Mouse (Mus musculus) Patski (cell line): ENCODE measurements at regions not wholly inside any gene's neighbourhood (a gene's known extent, or its start where the extent isn't known, plus 50 kb on each side); places are given as distances from the start of the nearest gene placed in this dataset.

ENCODE experiments used
- ATAC-seq: fragments of 100-300 bp; one replicate; pipeline ENCODE4 v1.8.0; 2021
- CTCF ChIA-PET: fragments of 350-600 bp; sonication (Branson Sonifier 250); formaldehyde crosslinking; loops from one replicate; lab custom pipeline; 2022; ENCODE audit warnings: inconsistent platforms; lab: Charles Lee
- POLR2A ChIA-PET: fragments of 350-600 bp; sonication (Branson Sonifier 250); formaldehyde crosslinking; loops from one replicate; lab custom pipeline; 2022; ENCODE audit warnings: antibody characterized with exemption, inconsistent platforms; lab: Charles Lee
- DNase-seq: peaks from one replicate; pipeline ENCODE4 v3.0.0-alpha.2; 2011; ENCODE audit warnings: low read depth, low spot score
- H3K27me3 ChIP-seq: fragments of 371-371 bp; one replicate; pipeline ENCODE4 v1.5.1; 2021
- CTCF ChIP-seq: fragments of 100-300 bp; IDR thresholded peaks from one replicate; pipeline ENCODE4 v1.5.1; 2021
- in situ Hi-C: fragments of 300-500 bp; cut with MboI; formaldehyde crosslinking; loops from 3 replicates; pipeline ENCODE4 v1.11.1; 2018; ENCODE audit warnings: low pct_unique_long_range_greater_than_20kb, mixed read lengths

GRCm38 (mm10) chr4:106859476-106859875 lies 51.0 kb upstream of the Ssbp3 start:
- no peaks in the 10 kb centered on the region for H3K27me3 ChIP-seq
- in situ Hi-C loops, result no loop called here
- POLR2A ChIA-PET, result no interaction called here
- CTCF ChIA-PET, result interaction anchor here (0.6 to 1.5 kb wide), 2 partner anchors 11 to 18 kb away, joined by 3 read pairs; no protein-coding TSS in a partner anchor
- TF ChIP-seq CTCF, result no peak
- DNase-seq, result no peak
- peak; percentile 74 for ATAC-seq

GRCm38 (mm10) chr4:106858357-106859088 lies 52.0 kb upstream of the Ssbp3 start:
- ATAC-seq, result no peak
- no peaks in the 10 kb centered on the region for H3K27me3 ChIP-seq
- ChIA-PET CTCF (interaction anchor here (0.6 to 1.5 kb wide), 3 partner anchors 10 to 30 kb away, joined by 3 to 4 read pairs (median 3); no protein-coding TSS in a partner anchor), POLR2A (no interaction called here)
- in situ Hi-C loops, result no loop called here
- no peak for TF ChIP-seq CTCF
- DNase-seq, result no peak

DNA sequence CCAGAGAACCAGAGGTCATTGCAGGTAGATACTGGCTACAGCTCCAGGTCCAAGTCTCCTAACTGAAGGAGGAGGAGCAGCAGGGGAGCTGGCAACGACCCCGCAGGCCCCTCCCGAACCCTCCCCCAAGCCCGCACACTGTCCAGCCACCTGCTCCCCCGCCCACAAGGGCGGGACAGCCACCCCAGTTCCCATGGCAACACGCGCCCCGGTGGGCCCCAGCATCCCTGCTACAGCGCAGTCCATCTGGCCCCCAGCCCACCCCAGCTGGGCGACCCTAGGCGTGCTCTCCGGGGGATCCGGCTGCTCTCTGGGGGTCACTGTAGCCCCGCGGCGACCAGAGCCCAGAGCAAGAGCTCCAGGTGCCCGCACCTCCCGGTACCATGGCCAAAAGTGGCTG lies 51.0 kb upstream of the Acot11 start:
- in situ Hi-C loops, result no loop called here
- ChIA-PET POLR2A (no interaction called here), CTCF (interaction anchor here (1.3 kb wide), 1 partner anchor 14 kb away, joined by 3 read pairs; no protein-coding TSS in a partner anchor)
- DNase-seq (no peak), ATAC-seq (no peak)
- no peaks in the 10 kb centered on the region for H3K27me3 ChIP-seq
- no peak for TF ChIP-seq CTCF

GRCm38 (mm10) chr4:106854361-106855309 lies 49.8 kb upstream of the Acot11 start:
- ChIA-PET POLR2A (interaction anchor here (1.1 kb wide), 1 partner anchor 26 kb away, joined by 3 read pairs; no protein-coding TSS in a partner anchor), CTCF (no interaction called here)
- DNase-seq (no peak), ATAC-seq (no peak)
- in situ Hi-C loops, result no loop called here
- no peaks in the 10 kb centered on the region for H3K27me3 ChIP-seq
- TF ChIP-seq CTCF, result no peak
